Mouse (Mus musculus): ENCODE data around the gene Omg. TPM values are rescaled to one million over a fixed set of nuclear protein-coding genes. Genes with fewer than 3 reads are reported as not detected.

The Omg gene
- polyA plus RNA-seq, 1 experiment from 2014 or later: 0.31 TPM

GRCm38 (mm10) chr11:79530774-79531173, 26.9 kb upstream of the Omg start:
- H3K4me2 ChIP-seq (ENCODE audit: low read length): no peak overlapping the region
- ATAC-seq (ENCODE audit: insufficient number of reproducible peaks, insufficient read depth, low FRiP score, low read depth): no peak
- no peak overlapping the region for H3K27ac ChIP-seq (replicated peaks in 1 of 2; ENCODE audit: control insufficient read depth in 1 of 2, insufficient read depth in 1 of 2, low read depth in 2 of 2, low read length in 2 of 2)
- no peaks in the 10 kb centered on the region for H3K27me3 ChIP-seq (ENCODE audit: control insufficient read depth, insufficient read depth, low read length)
- peaks cover 18 to 28% of the 10 kb centered on the region in 2 experiments for H3K4me1 ChIP-seq (ENCODE audit: control insufficient read depth in 2 of 2, insufficient read depth in 2 of 2, low read length in 2 of 2)
- no peak overlapping the region for H3K4me3 ChIP-seq (ENCODE audit: control insufficient read depth in 1 of 2, insufficient read depth in 1 of 2, low read depth in 1 of 2, low read length in 2 of 2)
- no peak overlapping the region for H3K9ac ChIP-seq (ENCODE audit: low read length)
- 88% methylated on average over 11 of the region's 11 CpGs for WGBS
- H3K36me3 ChIP-seq (ENCODE audit: control insufficient read depth, insufficient read depth, low read length): peaks cover 21% of the 10 kb centered on the region
- H3K9me3 ChIP-seq (ENCODE audit: control insufficient read depth, low read length): no peaks in the 10 kb centered on the region

- ATAC-seq (ENCODE audit: insufficient number of reproducible peaks, insufficient read depth, low FRiP score, low read depth): no peak
- Histone ChIP-seq H3K36me3 (ENCODE audit: control insufficient read depth, insufficient read depth, low read length) (peaks cover 16% of the 10 kb centered on the region), H3K27me3 (ENCODE audit: control insufficient read depth, insufficient read depth, low read length) (no peaks in the 10 kb centered on the region), H3K9ac (ENCODE audit: low read length) (no peak within 1 kb of the TSS), H3K27ac (replicated peaks in 1 of 2; ENCODE audit: control insufficient read depth in 1 of 2, insufficient read depth in 1 of 2, low read depth in 2 of 2, low read length in 2 of 2) (no peak within 1 kb of the TSS), H3K9me3 (ENCODE audit: control insufficient read depth, low read length) (no peaks in the 10 kb centered on the region), H3K4me1 (ENCODE audit: control insufficient read depth in 2 of 2, insufficient read depth in 2 of 2, low read length in 2 of 2) (peaks cover 18 to 28% of the 10 kb centered on the region in 2 experiments), H3K4me2 (ENCODE audit: low read length) (no peak within 1 kb of the TSS), H3K4me3 (ENCODE audit: control insufficient read depth in 1 of 2, insufficient read depth in 1 of 2, low read depth in 1 of 2, low read length in 2 of 2) (no peak within 1 kb of the TSS)
- 85% methylated on average over 7 of the region's 7 CpGs for WGBS
Measured at GRCm38 (mm10) chr11:79530333-79530761, 26.5 kb upstream of the Omg start, which contains the start of the genes Evi2 and Evi2a. Gene Evi2 (minus strand): TSS chr11:79530589. Gene Evi2a (minus strand): TSS chr11:79530609.

GRCm38 (mm10) chr11:79529736-79530135, 25.9 kb upstream of the Omg start:
- no peaks in the 10 kb centered on the region for H3K27me3 ChIP-seq (ENCODE audit: control insufficient read depth, insufficient read depth, low read length)
- no peak overlapping the region for H3K9ac ChIP-seq (ENCODE audit: low read length)
- H3K36me3 ChIP-seq (ENCODE audit: control insufficient read depth, insufficient read depth, low read length): peaks cover 15% of the 10 kb centered on the region
- H3K9me3 ChIP-seq (ENCODE audit: control insufficient read depth, low read length): no peaks in the 10 kb centered on the region
- ATAC-seq (ENCODE audit: insufficient number of reproducible peaks, insufficient read depth, low FRiP score, low read depth): no peak
- peaks cover 18 to 27% of the 10 kb centered on the region in 2 experiments for H3K4me1 ChIP-seq (ENCODE audit: control insufficient read depth in 2 of 2, insufficient read depth in 2 of 2, low read length in 2 of 2)
- H3K4me2 ChIP-seq (ENCODE audit: low read length): no peak overlapping the region
- H3K27ac ChIP-seq (replicated peaks in 1 of 2; ENCODE audit: control insufficient read depth in 1 of 2, insufficient read depth in 1 of 2, low read depth in 2 of 2, low read length in 2 of 2): no peak overlapping the region
- WGBS: 98% methylated on average over 2 of the region's 2 CpGs
- no peak overlapping the region for H3K4me3 ChIP-seq (ENCODE audit: control insufficient read depth in 1 of 2, insufficient read depth in 1 of 2, low read depth in 1 of 2, low read length in 2 of 2)

- Histone ChIP-seq H3K27ac (replicated peaks in 1 of 2; ENCODE audit: control insufficient read depth in 1 of 2, insufficient read depth in 1 of 2, low read depth in 2 of 2, low read length in 2 of 2) (no peak overlapping the region), H3K9ac (ENCODE audit: low read length) (no peak overlapping the region), H3K4me1 (ENCODE audit: control insufficient read depth in 2 of 2, insufficient read depth in 2 of 2, low read length in 2 of 2) (peaks cover 17 to 22% of the 10 kb centered on the region in 2 experiments), H3K27me3 (ENCODE audit: control insufficient read depth, insufficient read depth, low read length) (no peaks in the 10 kb centered on the region), H3K36me3 (ENCODE audit: control insufficient read depth, insufficient read depth, low read length) (peaks cover 16% of the 10 kb centered on the region), H3K9me3 (ENCODE audit: control insufficient read depth, low read length) (no peaks in the 10 kb centered on the region), H3K4me2 (ENCODE audit: low read length) (no peak overlapping the region), H3K4me3 (ENCODE audit: control insufficient read depth in 1 of 2, insufficient read depth in 1 of 2, low read depth in 1 of 2, low read length in 2 of 2) (no peak overlapping the region)
- 94% methylated on average over 6 of the region's 6 CpGs for WGBS
- no peak for ATAC-seq (ENCODE audit: insufficient number of reproducible peaks, insufficient read depth, low FRiP score, low read depth)
Measured at GRCm38 (mm10) chr11:79529226-79529625, 25.3 kb upstream of the Omg start.

- H3K4me2 ChIP-seq (ENCODE audit: low read length): no peak overlapping the region
- no peaks in the 10 kb centered on the region for H3K9me3 ChIP-seq (ENCODE audit: control insufficient read depth, low read length)
- no peaks in the 10 kb centered on the region for H3K27me3 ChIP-seq (ENCODE audit: control insufficient read depth, insufficient read depth, low read length)
- peaks cover 19% of the 10 kb centered on the region for H3K36me3 ChIP-seq (ENCODE audit: control insufficient read depth, insufficient read depth, low read length)
- H3K4me3 ChIP-seq (ENCODE audit: control insufficient read depth in 1 of 2, insufficient read depth in 1 of 2, low read depth in 1 of 2, low read length in 2 of 2): no peak overlapping the region
- 96% methylated on average over 3 of the region's 3 CpGs for WGBS
- H3K27ac ChIP-seq (replicated peaks in 1 of 2; ENCODE audit: control insufficient read depth in 1 of 2, insufficient read depth in 1 of 2, low read depth in 2 of 2, low read length in 2 of 2): no peak overlapping the region
- peaks cover 12 to 15% of the 10 kb centered on the region in 2 experiments for H3K4me1 ChIP-seq (ENCODE audit: control insufficient read depth in 2 of 2, insufficient read depth in 2 of 2, low read length in 2 of 2)
- ATAC-seq (ENCODE audit: insufficient number of reproducible peaks, insufficient read depth, low FRiP score, low read depth): no peak
- H3K9ac ChIP-seq (ENCODE audit: low read length): no peak overlapping the region
Measured at GRCm38 (mm10) chr11:79528601-79529000, 24.7 kb upstream of the Omg start.

- 64% methylated on average over 5 of the region's 5 CpGs for WGBS
- Histone ChIP-seq H3K27ac (replicated peaks in 1 of 2; ENCODE audit: control insufficient read depth in 1 of 2, insufficient read depth in 1 of 2, low read depth in 2 of 2, low read length in 2 of 2) (no peak overlapping the region), H3K36me3 (ENCODE audit: control insufficient read depth, insufficient read depth, low read length) (peaks cover 19% of the 10 kb centered on the region), H3K4me2 (ENCODE audit: low read length) (no peak overlapping the region), H3K9me3 (ENCODE audit: control insufficient read depth, low read length) (no peaks in the 10 kb centered on the region), H3K4me1 (ENCODE audit: control insufficient read depth in 2 of 2, insufficient read depth in 2 of 2, low read length in 2 of 2) (peaks cover 6 to 10% of the 10 kb centered on the region in 2 experiments; a peak in 3 of 4 replicates), H3K9ac (ENCODE audit: low read length) (no peak overlapping the region), H3K27me3 (ENCODE audit: control insufficient read depth, insufficient read depth, low read length) (no peaks in the 10 kb centered on the region), H3K4me3 (ENCODE audit: control insufficient read depth in 1 of 2, insufficient read depth in 1 of 2, low read depth in 1 of 2, low read length in 2 of 2) (no peak overlapping the region)
- no peak for ATAC-seq (ENCODE audit: insufficient number of reproducible peaks, insufficient read depth, low FRiP score, low read depth)
Measured at GRCm38 (mm10) chr11:79527739-79528384, 24.0 kb upstream of the Omg start.

GRCm38 (mm10) chr11:79527015-79527738, 23.3 kb upstream of the Omg start:
- Histone ChIP-seq H3K9ac (ENCODE audit: low read length) (no peak overlapping the region), H3K27ac (replicated peaks in 1 of 2; ENCODE audit: control insufficient read depth in 1 of 2, insufficient read depth in 1 of 2, low read depth in 2 of 2, low read length in 2 of 2) (0 out of 4 replicates have a peak overlapping the region, but pooled peaks of 1 of the 2 experiments have one; percentile 43), H3K4me3 (ENCODE audit: control insufficient read depth in 1 of 2, insufficient read depth in 1 of 2, low read depth in 1 of 2, low read length in 2 of 2) (no peak overlapping the region), H3K9me3 (ENCODE audit: control insufficient read depth, low read length) (no peaks in the 10 kb centered on the region), H3K27me3 (ENCODE audit: control insufficient read depth, insufficient read depth, low read length) (no peaks in the 10 kb centered on the region), H3K36me3 (ENCODE audit: control insufficient read depth, insufficient read depth, low read length) (peaks cover 19% of the 10 kb centered on the region), H3K4me1 (ENCODE audit: control insufficient read depth in 2 of 2, insufficient read depth in 2 of 2, low read length in 2 of 2) (peaks cover 6 to 10% of the 10 kb centered on the region in 2 experiments; a peak in 3 of 4 replicates), H3K4me2 (ENCODE audit: low read length) (no peak overlapping the region)
- no peak for ATAC-seq (ENCODE audit: insufficient number of reproducible peaks, insufficient read depth, low FRiP score, low read depth)
- WGBS: 49% methylated on average over 15 of the region's 15 CpGs

Data from heart, embryonic 14.5 days (tissue).